Mouse (Mus musculus) fibroblast of lung, adult 2 months (primary cell): ENCODE results near the gene Trpc3.
"Not testable (repeated sequence)": the region's sequence is repeated elsewhere in the genome, so short reads cannot be mapped to it uniquely, and the experiment has no call there.

Experiments
- DNase-seq: peaks from one replicate; pipeline ENCODE4 v3.0.0-alpha.2; 2011; ENCODE audit warnings: low read depth

Gene Trpc3

DNA sequence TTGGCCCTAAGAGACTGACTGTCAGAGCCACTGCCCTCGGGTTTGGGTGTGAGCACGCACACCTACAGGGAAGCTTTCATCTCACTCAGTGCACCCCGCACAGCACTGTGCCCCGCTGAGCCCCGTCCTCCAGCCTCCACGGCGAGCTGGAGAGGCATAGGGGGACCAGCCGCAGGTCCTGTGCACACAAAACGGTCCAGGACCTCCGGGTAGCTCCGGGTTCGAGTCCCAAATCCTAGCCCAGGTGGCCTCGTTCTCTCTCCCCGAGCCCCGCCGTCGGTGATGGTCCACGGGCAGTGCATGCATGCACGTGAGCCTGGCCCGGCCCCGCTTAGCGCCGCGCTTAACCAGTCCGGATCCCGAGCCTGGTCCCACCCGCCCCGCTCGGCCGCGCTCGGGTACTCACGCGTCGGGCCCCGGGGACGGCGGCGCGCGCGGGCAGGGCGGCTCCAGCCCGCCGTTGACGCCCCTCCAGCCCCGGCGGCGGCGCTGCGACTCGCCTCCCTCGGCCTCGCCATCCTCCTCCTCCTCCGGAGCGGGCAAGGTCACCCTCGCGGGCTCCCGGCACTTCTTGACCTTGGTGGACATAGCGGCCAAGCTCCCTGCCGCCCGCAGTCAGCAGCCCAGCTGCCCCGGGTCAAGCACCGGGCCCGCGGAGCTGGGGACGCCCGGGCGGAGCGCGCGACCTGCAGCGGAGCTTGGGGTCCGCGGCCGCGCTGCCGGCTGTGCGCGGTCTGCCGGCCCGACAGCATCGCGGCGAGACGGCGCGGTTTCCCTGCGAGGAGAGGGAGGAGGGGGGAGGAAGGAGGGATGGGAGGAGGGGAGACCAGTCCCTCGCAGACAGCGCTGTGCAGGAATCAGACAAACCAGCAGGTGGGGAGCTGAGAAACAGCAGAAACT lies at the start of gene Trpc3:
Gene Trpc3 (minus strand): TSS at position 776 of the 900 bp plus-strand sequence.
- no peak for DNase-seq

- no peak for DNase-seq
Measured at GRCm38 (mm10) chr3:36738071-36738470, 48.1 kb upstream of the Trpc3 start.

DNA sequence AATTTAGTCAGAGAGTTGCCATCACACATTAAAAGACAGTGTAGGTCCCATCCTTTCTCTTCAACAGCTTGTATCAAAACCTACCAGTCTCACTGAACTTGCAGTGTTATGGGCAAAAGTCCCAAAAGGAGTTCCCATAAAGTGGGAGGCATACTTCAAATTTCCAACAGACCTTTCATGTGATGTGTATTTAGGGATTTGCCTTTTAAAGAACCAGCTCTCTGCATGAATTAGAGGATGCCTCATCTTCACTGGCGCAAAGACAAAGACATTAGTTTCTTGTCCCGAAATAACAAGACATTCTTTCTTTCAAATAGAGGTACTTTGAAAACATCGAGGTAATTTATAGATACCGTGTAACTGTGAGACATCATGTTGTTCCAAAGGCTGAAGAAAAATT lies 43.1 kb upstream of the Trpc3 start:
- DNase-seq, result no peak

- no peak for DNase-seq
Measured at GRCm38 (mm10) chr3:36726545-36726944, 36.6 kb upstream of the Trpc3 start.

DNA sequence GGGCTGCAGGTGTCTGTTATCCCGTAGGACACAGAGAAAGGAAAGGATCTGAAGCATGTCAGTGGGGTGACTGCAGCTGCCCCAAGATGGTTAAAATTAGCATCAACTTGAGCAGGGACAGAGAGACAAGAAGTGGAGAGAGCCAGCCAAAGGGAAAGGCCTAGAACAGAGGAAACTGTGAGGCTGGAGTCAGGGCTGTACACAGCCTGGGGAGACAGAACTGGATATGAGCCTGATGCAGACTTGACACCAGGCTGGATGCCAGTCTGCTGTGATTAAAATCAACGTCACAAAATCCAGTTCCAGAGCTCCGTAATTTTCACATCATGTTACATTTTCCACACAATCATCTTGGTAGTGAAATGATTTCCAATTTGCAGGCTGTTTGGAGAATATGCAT lies 31.9 kb upstream of the Trpc3 start:
- DNase-seq, result no peak

DNA sequence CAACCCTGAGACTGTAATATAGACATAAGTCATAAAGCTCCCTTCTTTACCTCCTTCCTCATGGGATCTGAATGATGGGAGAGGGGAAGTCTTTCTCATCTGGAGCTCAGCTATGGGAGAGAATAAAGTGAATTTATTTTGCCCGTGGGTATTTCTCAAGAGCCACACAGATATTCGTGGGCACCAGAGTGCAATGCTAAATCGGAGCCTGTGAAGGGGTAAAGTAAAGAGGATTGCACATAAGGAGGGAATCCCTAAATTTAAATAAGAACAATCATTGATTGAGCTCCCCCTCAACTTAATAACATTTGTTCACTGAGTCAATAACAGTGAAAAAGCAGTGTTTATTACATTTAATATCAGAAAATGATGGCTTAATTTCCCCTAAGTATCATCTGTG lies 19.6 kb upstream of the Trpc3 start:
- DNase-seq, result no peak

- DNase-seq, result no peak
Measured at GRCm38 (mm10) chr3:36690292-36690650, 304 bp upstream of the Trpc3 start.

DNA sequence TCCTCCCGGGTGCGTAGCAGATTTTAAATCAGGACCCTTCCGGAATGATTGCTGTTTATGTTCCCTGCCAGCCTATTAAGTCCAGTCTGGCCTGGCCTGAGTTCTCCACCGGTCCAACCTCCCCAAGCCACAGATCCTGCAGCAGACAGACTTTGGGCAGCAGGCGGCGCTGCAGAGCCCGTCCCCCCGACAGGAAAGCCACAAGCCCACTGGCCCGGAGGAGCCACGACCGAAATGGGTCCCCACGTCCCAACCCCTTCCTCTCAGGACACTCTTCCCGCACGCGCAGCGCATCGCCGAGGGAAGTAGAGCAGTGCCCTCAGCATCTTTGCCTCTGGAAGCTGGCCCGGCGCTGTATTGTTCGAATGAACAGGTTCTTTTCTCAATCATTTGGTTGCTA lies 1.1 kb downstream of the Trpc3 start:
- no peak for DNase-seq

GRCm38 (mm10) chr3:36675822-36676221 lies 14.1 kb downstream of the Trpc3 start:
- no peak for DNase-seq

- no peak for DNase-seq
Measured at GRCm38 (mm10) chr3:36667814-36668213, 22.2 kb downstream of the Trpc3 start.

- DNase-seq, result not testable (repeated sequence)
Measured at GRCm38 (mm10) chr3:36645245-36645559, 44.8 kb downstream of the Trpc3 start.

DNA sequence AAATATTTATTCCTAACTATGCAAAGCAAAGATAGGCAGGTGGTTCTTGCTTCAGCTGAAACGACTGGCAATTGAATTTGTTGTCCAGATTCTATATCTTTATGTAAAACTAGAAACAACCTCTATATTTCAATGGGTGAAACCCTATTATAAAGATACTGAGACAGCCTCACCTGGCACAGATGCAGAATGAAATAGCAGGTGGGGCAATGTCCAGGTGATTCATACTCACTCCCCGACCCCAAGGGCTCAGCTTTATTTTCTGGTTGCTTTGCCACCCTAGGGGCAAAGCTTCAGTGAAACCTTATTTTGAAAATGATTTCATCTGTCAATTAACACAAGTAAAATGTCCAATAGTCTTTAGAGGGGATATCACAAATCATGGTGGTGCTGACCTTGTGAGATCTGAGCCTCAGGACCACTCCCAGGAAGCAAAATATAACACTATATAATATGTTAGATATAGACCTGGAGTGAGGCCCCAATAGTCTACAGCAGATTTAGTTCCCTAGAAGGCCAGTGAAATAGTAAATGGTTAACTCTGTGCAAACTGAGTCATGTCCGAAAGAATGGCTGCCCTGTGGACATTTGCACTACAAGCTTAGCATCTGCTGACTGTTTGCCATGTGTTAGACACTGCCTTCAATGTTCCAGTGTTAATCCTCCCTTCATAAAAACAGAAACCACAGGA lies 45.3 kb downstream of the Trpc3 start:
- DNase-seq, result no peak

DNA sequence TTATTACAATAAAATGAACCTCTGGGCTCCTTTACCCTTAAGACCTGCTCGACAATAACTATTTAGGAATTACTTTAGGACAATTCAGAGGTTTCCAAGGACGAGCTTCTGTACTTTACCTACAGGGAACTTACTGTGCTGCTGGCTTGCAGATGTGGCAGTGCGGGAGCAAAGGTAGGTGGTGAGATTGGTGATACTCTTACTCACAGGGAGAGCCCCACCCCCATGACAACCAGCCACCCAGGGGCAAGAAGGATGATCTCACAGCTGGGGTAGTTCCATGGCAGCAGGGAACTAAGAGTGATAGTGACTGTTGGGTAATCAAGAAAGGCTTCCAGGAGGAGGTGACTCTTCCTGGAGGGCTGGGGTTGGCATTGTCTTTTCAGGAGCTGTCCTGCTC lies 46.6 kb downstream of the Trpc3 start:
- no peak for DNase-seq

GRCm38 (mm10) chr3:36642736-36643135 lies 47.2 kb downstream of the Trpc3 start:
- DNase-seq, result no peak

GRCm38 (mm10) chr3:36640787-36641186 lies 49.2 kb downstream of the Trpc3 start:
- no peak for DNase-seq

GRCm38 (mm10) chr3:36635449-36635848 lies 54.5 kb downstream of the Trpc3 start:
- DNase-seq, result no peak

DNA sequence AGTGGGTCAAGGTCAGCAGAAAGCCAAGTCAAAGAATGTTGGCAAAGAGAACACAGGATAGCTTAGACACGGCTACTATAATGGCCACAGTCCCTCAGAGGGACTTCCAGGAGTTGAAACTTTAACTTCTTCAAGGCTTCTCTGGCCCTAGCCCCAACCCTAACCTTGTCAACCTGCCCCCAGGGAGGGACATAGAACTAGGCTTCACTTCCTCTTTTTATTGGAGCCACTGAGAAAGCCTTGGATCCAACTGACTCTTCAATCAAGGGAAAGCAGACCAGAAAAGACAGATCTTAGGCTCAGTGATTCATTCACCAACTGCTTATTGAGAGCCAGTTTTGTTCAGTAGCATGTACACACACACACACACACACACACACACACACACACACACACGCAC lies 63.2 kb downstream of the Trpc3 start:
- DNase-seq, result no peak

DNA sequence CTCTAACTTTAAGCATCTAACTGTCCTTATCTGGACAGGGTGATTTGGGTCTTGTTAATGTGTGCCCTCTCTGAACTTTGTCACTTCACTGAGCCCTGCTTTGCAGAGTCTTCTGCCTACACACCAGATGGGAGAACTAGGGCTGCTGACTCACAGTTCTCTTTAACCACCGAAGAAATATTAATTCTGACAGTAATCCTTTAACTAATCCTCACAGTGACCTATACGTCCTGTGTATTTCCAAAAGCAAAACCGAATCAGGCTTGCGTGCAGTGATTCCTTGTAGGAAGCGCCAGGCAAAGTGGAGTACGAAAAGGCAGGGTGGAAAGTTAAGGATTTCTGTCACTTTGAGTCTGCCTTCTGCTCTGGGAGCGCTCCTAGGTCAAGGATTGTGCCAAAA lies 71.8 kb downstream of the Trpc3 start:
- DNase-seq, result no peak

- DNase-seq, result no peak
Measured at GRCm38 (mm10) chr3:36613908-36614255, 76.1 kb downstream of the Trpc3 start.

DNA sequence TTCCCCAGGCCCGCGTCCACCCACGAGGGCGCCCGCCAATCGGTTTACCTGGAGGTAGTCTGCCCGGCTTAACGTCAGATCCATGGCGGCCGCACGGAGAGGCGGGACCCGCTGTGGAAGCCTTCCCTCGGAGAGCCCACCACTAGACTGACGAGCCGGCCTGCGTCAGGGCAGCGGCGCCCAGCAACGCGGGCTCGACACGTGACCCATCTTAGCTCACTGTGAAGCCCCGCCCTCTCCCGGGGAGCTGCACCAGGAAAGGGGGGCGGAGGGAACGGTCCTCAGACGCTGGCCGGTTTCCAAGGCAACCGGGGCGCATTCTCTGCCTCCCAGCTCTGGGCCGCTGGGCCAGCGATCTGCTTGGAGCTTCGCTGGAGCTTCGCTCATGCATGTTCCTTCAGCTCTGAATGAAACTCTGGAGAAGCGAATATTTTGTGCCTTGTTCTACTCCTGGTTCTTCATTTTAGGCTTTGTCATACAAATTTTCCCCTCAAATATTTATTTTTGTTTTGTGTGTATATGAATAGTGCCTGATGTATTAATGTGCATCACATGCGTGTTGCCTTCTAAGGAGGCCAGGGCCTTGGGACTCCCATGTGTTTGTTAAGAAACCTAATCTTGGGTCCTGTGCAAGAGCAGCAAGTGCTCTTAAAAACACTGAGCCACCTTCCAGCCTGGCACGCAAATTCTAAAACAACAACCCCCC lies 76.6 kb downstream of the Trpc3 start, which contains the start of gene Bbs7:
Gene Bbs7 (minus strand): TSS at position 276 of the 706 bp plus-strand sequence.
- DNase-seq, result peak; percentile 70

- DNase-seq, result no peak
Measured at GRCm38 (mm10) chr3:36612687-36613086, 77.3 kb downstream of the Trpc3 start.

GRCm38 (mm10) chr3:36605894-36606783 lies 83.8 kb downstream of the Trpc3 start:
- no peak for DNase-seq
